Mouse (Mus musculus) stomach, postnatal 0 days (tissue): ENCODE data around the gene Ccdc40. TPM values are rescaled to one million over a fixed set of nuclear protein-coding genes. Genes with fewer than 3 reads are reported as not detected.

Experiments used
- ATAC-seq: fragments of 200-750 bp; cut with Nextera tagmentation; 2 replicates; pipeline ENCODE4 v1.8.0; 2017; ENCODE audit not compliant: low FRiP score, low TSS enrichment
- DNase-seq: peaks from one replicate; pipeline ENCODE4 v3.0.0-alpha.2; 2016; ENCODE audit warnings: low spot score
- H3K27ac ChIP-seq: fragments of 300-500 bp; sonication (generic); replicated peaks from 2 replicates; pipeline ENCODE4 v1.5.1; 2014; ENCODE audit warnings: mild to moderate bottlenecking, control low read depth
- H3K27me3 ChIP-seq: fragments of 300-500 bp; sonication (generic); 2 replicates; pipeline ENCODE4 v1.6.1; 2014; ENCODE audit warnings: low read length; ENCODE audit not compliant: control insufficient read depth, insufficient read depth
- H3K36me3 ChIP-seq: fragments of 300-500 bp; sonication (generic); 2 replicates; pipeline ENCODE4 v1.6.1; 2014; ENCODE audit warnings: low read length, mixed read lengths; ENCODE audit not compliant: control insufficient read depth, insufficient read depth
- H3K4me1 ChIP-seq: fragments of 300-500 bp; sonication (generic); replicated peaks from 2 replicates; pipeline ENCODE4 v1.6.1; 2014; ENCODE audit warnings: antibody characterized with exemption; ENCODE audit not compliant: control insufficient read depth, insufficient read depth
- H3K4me2 ChIP-seq: fragments of 300-500 bp; sonication (generic); replicated peaks from 2 replicates; pipeline ENCODE4 v1.6.1; 2014; ENCODE audit warnings: low read depth, mild to moderate bottlenecking, control low read depth, moderate library complexity
- H3K4me3 ChIP-seq: fragments of 300-500 bp; sonication (generic); 2 replicates; pipeline ENCODE4 v1.5.1; 2014; ENCODE audit warnings: low read depth, low read length, control low read depth
- H3K9ac ChIP-seq: fragments of 300-500 bp; sonication (generic); 2 replicates; pipeline ENCODE4 v1.6.1; 2014; ENCODE audit warnings: mild to moderate bottlenecking, low read length, control low read depth, mixed read lengths
- H3K9me3 ChIP-seq: fragments of 300-500 bp; sonication (generic); 2 replicates; pipeline ENCODE4 v1.6.1; 2016; ENCODE audit warnings: low read length; ENCODE audit not compliant: control insufficient read depth
- CTCF ChIP-seq: IDR thresholded peaks from 2 replicates; pipeline ENCODE4 v1.5.1; 2016; ENCODE audit warnings: antibody characterized with exemption, low read depth, mild to moderate bottlenecking, moderate library complexity
- EP300 ChIP-seq: optimal IDR thresholded peaks from 2 replicates; pipeline ENCODE3; 2016; ENCODE audit warnings: antibody characterized with exemption
- WGBS: fragments of 180-500 bp; shearing (Covaris S2); extraction: QIAGEN DNeasy Blood & Tissue Kit; methylation state at CpG from one replicate; pipeline ENCODE4 v1.1.7; 2014; 5-methylcytosine and 5-hydroxymethylcytosine counted together
- polyA plus RNA-seq: library from polyadenylated mRNA; unstranded; fragments of >200 nt; fragmentation: Nextera tagmentation; extraction: Ambion mirVana; gene quantifications from 2 replicates; pipeline ENCODE4 v1.2.1, GENCODE M21; 2015

The Ccdc40 gene
- polyA plus RNA-seq, 1 experiment from 2014 or later, result 1.2 TPM

DNA sequence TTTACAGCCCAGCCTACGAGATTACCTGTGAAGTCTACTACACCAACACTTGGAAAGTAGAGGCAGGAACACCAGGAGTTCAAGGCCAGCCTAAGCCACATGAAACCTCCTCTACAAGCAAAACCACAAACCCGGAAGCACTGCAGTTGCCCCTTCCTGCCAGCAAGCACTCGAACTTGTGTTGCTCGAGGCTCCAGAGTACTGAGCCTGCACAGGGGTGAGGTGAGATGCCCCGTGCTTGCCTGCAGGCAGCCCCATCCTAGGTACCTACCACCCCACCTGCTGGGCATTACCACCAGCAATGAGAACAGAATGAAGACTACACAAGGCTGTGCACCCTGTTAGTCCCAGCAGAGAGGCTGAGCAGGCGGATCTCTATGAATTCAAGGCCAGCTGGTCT lies 69.6 kb downstream of the Ccdc40 start:
- TF ChIP-seq CTCF (0 out of 2 replicates have a peak, but pooled peaks have one; percentile 16), EP300 (no peak)
- no peak overlapping the region for H3K4me3 ChIP-seq
- DNase-seq, result no peak
- H3K9me3 ChIP-seq, result no peaks in the 10 kb centered on the region
- H3K27ac ChIP-seq, result no peak overlapping the region
- peaks cover 42% of the 10 kb centered on the region for H3K36me3 ChIP-seq
- peaks cover 4% of the 10 kb centered on the region for H3K4me1 ChIP-seq
- 74% methylated on average over 6 of the region's 6 CpGs for WGBS
- H3K4me2 ChIP-seq, result no peak overlapping the region
- ATAC-seq, result no peak
- H3K9ac ChIP-seq, result no peak overlapping the region
- no peaks in the 10 kb centered on the region for H3K27me3 ChIP-seq

DNA sequence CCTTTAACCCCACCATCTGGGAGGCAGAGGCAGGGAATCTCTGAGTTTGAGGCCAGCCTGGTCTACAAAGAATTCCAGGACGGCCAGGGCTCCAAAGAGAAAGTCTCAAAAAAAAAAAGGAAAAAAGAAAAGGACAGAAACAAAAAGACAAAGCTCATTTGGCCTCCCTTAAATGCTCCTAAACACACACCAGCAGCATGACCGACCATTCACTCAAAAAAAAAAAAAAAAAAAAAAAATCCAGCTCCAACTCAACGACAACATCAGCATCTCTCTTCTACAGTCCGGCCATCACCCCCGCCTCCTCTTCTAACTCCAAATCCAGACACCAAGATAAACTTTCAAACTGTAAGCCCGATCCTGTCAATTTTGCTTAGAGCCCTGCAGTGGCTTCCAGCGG lies 70.5 kb downstream of the Ccdc40 start:
- 6% methylated on average over 7 of the region's 7 CpGs for WGBS
- peak overlapping the region; percentile 88 for H3K4me2 ChIP-seq
- peak overlapping the region; percentile 91 for H3K27ac ChIP-seq
- ATAC-seq, result no peak
- H3K4me1 ChIP-seq, result peaks cover 4% of the 10 kb centered on the region
- no peak for DNase-seq
- peaks cover 34% of the 10 kb centered on the region for H3K36me3 ChIP-seq
- H3K9me3 ChIP-seq, result no peaks in the 10 kb centered on the region
- TF ChIP-seq EP300 (no peak), CTCF (no peak)
- no peaks in the 10 kb centered on the region for H3K27me3 ChIP-seq
- H3K9ac ChIP-seq, result peak overlapping the region; percentile 95
- H3K4me3 ChIP-seq, result peak overlapping the region; percentile 94

DNA sequence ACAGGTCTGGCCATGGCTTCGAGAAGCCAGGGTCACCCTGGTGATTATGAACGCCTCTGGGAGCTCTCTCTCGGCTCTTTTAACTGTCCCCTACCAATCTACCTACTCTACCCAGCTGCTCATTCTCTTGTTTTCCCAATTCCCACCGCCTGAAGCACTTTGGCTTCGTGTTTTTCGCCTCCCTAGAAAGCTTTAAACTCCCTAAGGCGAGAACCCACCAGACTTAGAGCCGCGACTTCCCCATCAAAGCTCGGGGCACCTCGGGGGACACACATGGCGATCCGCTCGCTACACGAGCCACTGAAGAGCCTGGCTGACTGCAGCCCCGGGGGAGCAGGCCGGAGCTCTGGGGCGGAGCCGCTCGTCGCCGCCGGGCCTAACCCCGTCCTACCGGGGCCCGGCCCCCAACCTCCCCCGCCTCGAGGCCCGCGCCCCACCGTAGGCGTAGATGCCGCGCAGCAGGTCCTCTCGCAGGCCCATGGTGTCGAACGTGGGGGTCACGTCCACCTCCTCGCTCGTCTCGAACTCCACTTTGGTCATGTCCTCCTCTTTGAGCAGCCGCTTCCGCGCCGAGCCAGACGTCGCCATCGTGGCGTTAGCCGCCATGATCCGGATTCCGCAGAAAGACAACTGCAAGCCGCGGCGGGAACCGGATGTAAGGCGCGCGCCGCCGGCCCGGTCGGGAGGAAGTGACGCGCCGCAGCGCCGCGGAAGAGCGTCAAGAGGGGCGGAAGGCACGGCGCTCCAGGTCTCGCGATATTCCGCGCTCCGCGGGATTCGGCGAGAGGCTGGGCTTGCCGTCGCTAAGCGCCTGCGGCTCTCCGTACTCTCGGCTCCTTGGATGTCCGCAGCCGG lies 71.2 kb downstream of the Ccdc40 start, which contains the start of gene Eif4a3:
Gene Eif4a3, minus strand, starts transcription at position 699 of the 855 bp plus-strand sequence.
- peak; percentile 96 for ATAC-seq
- Histone ChIP-seq H3K27me3 (no peaks in the 10 kb centered on the region), H3K9me3 (no peaks in the 10 kb centered on the region), H3K36me3 (peaks cover 30% of the 10 kb centered on the region), H3K9ac (peak within 1 kb of the TSS; percentile 95), H3K27ac (peak within 1 kb of the TSS; percentile 91), H3K4me2 (peak within 1 kb of the TSS; percentile 88), H3K4me3 (peak within 1 kb of the TSS; percentile 94), H3K4me1 (peaks cover 4% of the 10 kb centered on the region)
- DNase-seq, result peak; percentile 97
- TF ChIP-seq CTCF, result no peak
- TF ChIP-seq EP300, result peak; percentile 100
- under 1% methylated on average over 87 of the region's 89 CpGs for WGBS

DNA sequence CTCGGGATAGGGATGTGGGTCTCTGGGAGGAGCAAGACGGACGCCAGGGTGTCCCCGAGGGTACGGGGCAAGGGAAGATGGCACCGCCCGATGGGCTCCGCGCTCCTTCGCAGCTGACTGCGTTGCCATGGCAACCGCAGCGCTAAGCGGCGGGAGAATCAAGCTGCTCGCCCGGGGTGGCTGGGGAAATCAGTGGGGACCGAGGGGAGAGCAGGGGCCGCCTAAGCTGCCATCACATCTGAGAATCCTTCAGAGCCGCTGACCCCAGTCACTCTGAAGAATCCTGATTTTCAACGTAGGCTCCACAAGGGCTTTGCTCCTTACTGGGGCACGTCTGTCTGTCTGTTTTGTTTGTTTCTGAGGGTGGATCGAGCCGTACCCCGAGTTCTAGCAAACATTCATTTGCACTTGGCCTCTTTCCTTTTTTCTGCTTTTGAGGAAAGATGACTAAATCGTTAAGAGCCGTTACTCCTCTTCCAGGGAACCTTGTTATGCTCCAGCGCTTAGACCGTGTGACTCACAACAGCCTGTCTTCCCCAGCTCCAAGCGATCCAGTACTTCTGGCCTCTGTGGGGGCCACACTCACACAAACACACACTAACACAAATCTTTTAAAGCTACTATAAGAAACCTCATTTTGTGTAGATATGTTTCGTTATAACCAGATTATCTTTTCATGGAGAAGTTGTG lies 72.0 kb downstream of the Ccdc40 start:
- H3K9ac ChIP-seq, result peak overlapping the region; percentile 72
- H3K36me3 ChIP-seq, result peaks cover 23% of the 10 kb centered on the region
- H3K4me3 ChIP-seq, result peak overlapping the region; percentile 94
- H3K27ac ChIP-seq, result peak overlapping the region; percentile 91
- H3K4me2 ChIP-seq, result peak overlapping the region; percentile 71
- H3K9me3 ChIP-seq, result no peaks in the 10 kb centered on the region
- no peak for TF ChIP-seq EP300
- peak; percentile 49; the same call in 1 of the 2 replicates for TF ChIP-seq CTCF
- DNase-seq (no peak), ATAC-seq (0 out of 2 replicates have a peak, but pooled peaks have one; percentile 27)
- no peaks in the 10 kb centered on the region for H3K27me3 ChIP-seq
- H3K4me1 ChIP-seq, result peaks cover 4% of the 10 kb centered on the region
- WGBS, result 2% methylated on average over 31 of the region's 31 CpGs

DNA sequence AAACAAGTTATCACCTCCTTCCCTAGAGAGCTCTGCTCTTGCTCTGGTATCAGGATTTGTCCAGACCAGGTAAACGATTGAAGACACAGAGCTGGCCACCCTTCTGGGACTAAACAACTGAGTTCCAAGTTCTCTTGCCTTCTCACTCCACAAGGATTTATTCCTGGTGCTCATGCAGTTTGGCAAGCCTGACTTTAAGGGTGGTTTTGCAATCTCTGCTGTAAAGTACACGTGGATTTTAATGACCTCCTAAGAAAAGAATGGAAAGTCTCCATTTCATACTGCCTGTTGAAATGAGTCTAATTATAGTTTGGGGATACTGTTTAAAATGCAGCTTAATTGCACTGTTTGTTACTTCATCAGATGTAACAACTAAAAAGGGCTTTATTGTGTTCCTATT lies 72.6 kb downstream of the Ccdc40 start:
- DNase-seq, result no peak
- no peak for TF ChIP-seq EP300
- TF ChIP-seq CTCF, result no peak
- ATAC-seq, result no peak
- H3K36me3 ChIP-seq, result peaks cover 17% of the 10 kb centered on the region
- no peak overlapping the region for H3K4me2 ChIP-seq
- no peak overlapping the region for H3K9ac ChIP-seq
- 23% methylated on average over 2 of the region's 2 CpGs for WGBS
- H3K9me3 ChIP-seq, result no peaks in the 10 kb centered on the region
- no peak overlapping the region for H3K4me3 ChIP-seq
- H3K4me1 ChIP-seq, result peaks cover 4% of the 10 kb centered on the region
- H3K27me3 ChIP-seq, result no peaks in the 10 kb centered on the region
- H3K27ac ChIP-seq, result no peak overlapping the region; the same call in 1 of the 2 replicates
